ENCODE assay signal across 20 mouse cellular contexts in the genomic region with DNA sequence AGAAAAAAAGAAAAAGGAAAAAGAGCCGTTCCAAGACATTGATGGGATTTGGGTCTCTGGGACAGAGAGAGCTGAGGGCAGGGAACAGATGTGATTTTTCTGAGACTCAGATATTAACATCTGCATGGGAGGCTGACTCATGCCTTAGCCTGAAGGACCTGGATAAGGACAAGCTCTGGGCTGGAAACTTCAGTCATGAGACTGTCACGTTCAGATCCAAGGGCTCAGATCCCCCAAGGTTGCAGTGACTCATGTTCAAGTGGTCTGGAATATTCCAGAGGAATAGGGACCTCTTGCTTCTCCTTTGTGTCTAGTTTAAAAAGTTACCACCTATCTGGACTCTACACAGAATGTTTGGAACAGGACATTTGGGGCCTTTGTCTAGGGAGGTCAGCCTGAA.
A peak's percentile ranks its signal among the peaks of the same experiment; 100 is the strongest.
DNase-seq lines count a peak whose midpoint lies in the region; ATAC-seq and TF ChIP-seq lines count a peak whose summit lies in the region.
"Had no signal": no experiment of that assay in that cellular context is flagged by ENCODE, and none has a peak within 500 bp of the region (broad histone marks: within the 10 kb centered on the region; RNA-seq: fewer than 3 reads in every experiment).

No protein-coding gene starts in this region.

- no peaks in the 10 kb centered on the region for H3K9me3 ChIP-seq in stomach, postnatal 0 days (ENCODE audit: control insufficient read depth, low read length)
- H3K9me3 ChIP-seq in hindbrain, embryonic 13.5 days, result no peaks in the 10 kb centered on the region
- H3K9me3 ChIP-seq: embryonic facial prominence, embryonic 12.5 days; midbrain, embryonic 12.5 days; neural tube, embryonic 15.5 days had no signal

- ATAC-seq in stomach, postnatal 0 days (ENCODE audit: low FRiP score, low TSS enrichment), result no peak
- ATAC-seq in hindbrain, embryonic 13.5 days (ENCODE audit: low FRiP score), result no peak
- ATAC-seq: hindbrain, embryonic 16.5 days; intestine, postnatal 0 days had no signal

- WGBS in stomach, postnatal 0 days, result 82% methylated on average over 2 of the region's 2 CpGs
- 92% methylated on average over 2 of the region's 2 CpGs for WGBS in hindbrain, embryonic 13.5 days

- TF ChIP-seq CTCF in stomach, postnatal 0 days (IDR thresholded peaks at IDR 0.05; ENCODE audit: low read depth), result no peak

- intact Hi-C loops in gastrocnemius, postnatal 14 days (cut with DNase I; ENCODE audit: low total_unique reads), result no loop called here
- intact Hi-C loops in heart, postnatal 14 days (cut with DNase I), result no loop called here

- peak; percentile 25 for DNase-seq in gastrocnemius, postnatal 14 days
- DNase-seq in gastrocnemius, postnatal 10 days, result no peak
- peak; percentile 50 for DNase-seq in NIH3T3 (ENCODE audit: low read depth)
- peak; percentile 72 for DNase-seq in adrenal gland, postnatal 14 days
- DNase-seq in heart, postnatal 14 days, result peak; percentile 15 to 25
- no peak for DNase-seq in stomach, postnatal 0 days (ENCODE audit: low spot score)
- DNase-seq: B cell, adult 2 months; cerebellum, adult 18-20 months; kidney, postnatal 10 days; retina, postnatal 1 day; right cerebral cortex, postnatal 4 days; thymus, postnatal 36 days had no signal

- no peak for TF ChIP-seq EP300 in stomach, postnatal 0 days (optimal IDR thresholded peaks at IDR 0.05)

- H3K4me1 ChIP-seq in stomach, postnatal 0 days (replicated peaks; ENCODE audit: control insufficient read depth, insufficient read depth), result no peaks in the 10 kb centered on the region
- peaks cover 7% of the 10 kb centered on the region for H3K4me1 ChIP-seq in hindbrain, embryonic 13.5 days (replicated peaks)
- H3K4me1 ChIP-seq: midbrain, embryonic 12.5 days had no signal

- no peak overlapping the region for H3K9ac ChIP-seq in stomach, postnatal 0 days (ENCODE audit: low read length)
- no peak overlapping the region for H3K9ac ChIP-seq in hindbrain, embryonic 13.5 days
- H3K9ac ChIP-seq: embryonic facial prominence, embryonic 12.5 days; liver, embryonic 14.5 days; midbrain, embryonic 12.5 days; neural tube, embryonic 15.5 days had no signal

- H3K27me3 ChIP-seq in stomach, postnatal 0 days (ENCODE audit: control insufficient read depth, insufficient read depth, low read length), result no peaks in the 10 kb centered on the region
- no peaks in the 10 kb centered on the region for H3K27me3 ChIP-seq in hindbrain, embryonic 13.5 days
- H3K27me3 ChIP-seq: embryonic facial prominence, embryonic 12.5 days; midbrain, embryonic 12.5 days; neural tube, embryonic 15.5 days had no signal

- H3K36me3 ChIP-seq in stomach, postnatal 0 days (ENCODE audit: control insufficient read depth, insufficient read depth, low read length), result peaks cover 21% of the 10 kb centered on the region
- H3K36me3 ChIP-seq in hindbrain, embryonic 13.5 days, result 0 out of 2 replicates have a peak, but pooled peaks cover under 1% of the 10 kb centered on the region
- H3K36me3 ChIP-seq: neural tube, embryonic 15.5 days had no signal

- no peak overlapping the region for H3K4me3 ChIP-seq in stomach, postnatal 0 days (ENCODE audit: low read depth, low read length)
- no peak overlapping the region for H3K4me3 ChIP-seq in hindbrain, embryonic 13.5 days
- H3K4me3 ChIP-seq: embryonic facial prominence, embryonic 12.5 days; layer of hippocampus, adult 2 months; midbrain, embryonic 12.5 days; neural tube, embryonic 15.5 days had no signal

- H3K4me2 ChIP-seq in stomach, postnatal 0 days (replicated peaks; ENCODE audit: low read depth), result no peak overlapping the region
- H3K4me2 ChIP-seq in hindbrain, embryonic 13.5 days, result no peak overlapping the region
- H3K4me2 ChIP-seq: embryonic facial prominence, embryonic 12.5 days; midbrain, embryonic 12.5 days; neural tube, embryonic 15.5 days had no signal

- no peak overlapping the region for H3K27ac ChIP-seq in stomach, postnatal 0 days (replicated peaks)
- no peak overlapping the region for H3K27ac ChIP-seq in hindbrain, embryonic 13.5 days
- H3K27ac ChIP-seq: embryonic facial prominence, embryonic 12.5 days; layer of hippocampus, adult 2 months; liver, embryonic 14.5 days; midbrain, embryonic 12.5 days; neural tube, embryonic 15.5 days had no signal

Comparison
In these comparisons a context has a peak if more than half of its experiments do, and no peak if none do; other contexts are left out.
1. DNase-seq: peak in gastrocnemius, postnatal 14 days (single experiment), NIH3T3 (single experiment), adrenal gland, postnatal 14 days (single experiment) and heart, postnatal 14 days (2 of 2); none in gastrocnemius, postnatal 10 days (single experiment) and stomach, postnatal 0 days (single experiment).